Mouse (Mus musculus) erythroblast, adult 5-6 weeks (primary cell): ENCODE measurements around the gene A830018L16Rik. TPM values are rescaled to one million over a fixed set of nuclear protein-coding genes. Genes with fewer than 3 reads are reported as not detected.

Experiments
- ATAC-seq: replicated peaks from 2 replicates; pipeline ENCODE4 v1.8.0; 2016; ENCODE audit warnings: moderate number of reproducible peaks, mild to moderate bottlenecking, moderate TSS enrichment, inconsistent platforms; ENCODE audit not compliant: poor library complexity, low FRiP score, severe bottlenecking
- total RNA-seq, 2 experiments: library from RNA; stranded (forward) in 1 of 2; stranded (reverse) in 1 of 2; fragments of 150-400 nt in 1 of 2; fragments of 200-764, 138-1000 nt in 1 of 2; gene quantifications; 2 replicates each; pipeline versions ENCODE4 v1.2.3 to v1.2.4; 2015 to 2017; ENCODE audit warnings: low replicate concordance in 2 of 2

A830018L16Rik gene
- total RNA-seq, 2 experiments from 2014 or later, result 0.26 TPM; not detected in 1

- ATAC-seq, result no peak
Observed at GRCm38 (mm10) chr1:11580026-11580425, 166.1 kb downstream of the A830018L16Rik start.

GRCm38 (mm10) chr1:11588305-11588704, 174.4 kb downstream of the A830018L16Rik start:
- ATAC-seq, result no peak

- ATAC-seq, result no peak
Observed at GRCm38 (mm10) chr1:11650137-11650536, 236.2 kb downstream of the A830018L16Rik start.

GRCm38 (mm10) chr1:11652773-11653172, 238.9 kb downstream of the A830018L16Rik start:
- no peak for ATAC-seq

GRCm38 (mm10) chr1:11657341-11658060, 243.6 kb downstream of the A830018L16Rik start:
- ATAC-seq, result no peak

- no peak for ATAC-seq
Observed at GRCm38 (mm10) chr1:11658061-11658625, 244.2 kb downstream of the A830018L16Rik start.

GRCm38 (mm10) chr1:11744749-11745314, 330.9 kb downstream of the A830018L16Rik start:
- ATAC-seq, result no peak

GRCm38 (mm10) chr1:11748424-11748823, 334.5 kb downstream of the A830018L16Rik start:
- no peak for ATAC-seq

- no peak for ATAC-seq
Observed at GRCm38 (mm10) chr1:11750065-11750464, 336.2 kb downstream of the A830018L16Rik start.

GRCm38 (mm10) chr1:11750607-11751006, 336.7 kb downstream of the A830018L16Rik start:
- ATAC-seq, result no peak

- ATAC-seq, result no peak
Observed at GRCm38 (mm10) chr1:11751996-11752395, 338.1 kb downstream of the A830018L16Rik start.

- no peak for ATAC-seq
Observed at GRCm38 (mm10) chr1:11788264-11788663, 374.4 kb downstream of the A830018L16Rik start.

GRCm38 (mm10) chr1:11792820-11793219, 378.9 kb downstream of the A830018L16Rik start:
- ATAC-seq, result no peak

GRCm38 (mm10) chr1:11795666-11796065, 381.8 kb downstream of the A830018L16Rik start:
- ATAC-seq, result no peak

GRCm38 (mm10) chr1:11872847-11873246, 458.9 kb downstream of the A830018L16Rik start:
- ATAC-seq, result no peak

- ATAC-seq, result no peak
Observed at GRCm38 (mm10) chr1:11873573-11873972, 459.7 kb downstream of the A830018L16Rik start.

- ATAC-seq, result no peak
Observed at GRCm38 (mm10) chr1:11881706-11882105, 467.8 kb downstream of the A830018L16Rik start.

- no peak for ATAC-seq
Observed at GRCm38 (mm10) chr1:11895715-11896114, 481.8 kb downstream of the A830018L16Rik start.

- no peak for ATAC-seq
Observed at GRCm38 (mm10) chr1:11915873-11916272, 502.0 kb downstream of the A830018L16Rik start.

GRCm38 (mm10) chr1:11936984-11937383, 523.1 kb downstream of the A830018L16Rik start:
- ATAC-seq, result no peak
